Mouse (Mus musculus): Measurements from ENCODE around the gene D430041D05Rik. TPM values are rescaled to one million over a fixed set of nuclear protein-coding genes. Genes with fewer than 3 reads are reported as not detected.

Gene D430041D05Rik
- polyA plus RNA-seq, 1 experiment from 2014 or later = 1.1 TPM

GRCm38 (mm10) chr2:104173431-104173830 is 237.4 kb downstream of the D430041D05Rik start:
- H3K4me3 ChIP-seq (ENCODE audit: low read depth, low read length) = no peak overlapping the region
- H3K36me3 ChIP-seq (replicated peaks; ENCODE audit: control insufficient read depth, insufficient read depth, low read depth, low read length) = no peaks in the 10 kb centered on the region
- ATAC-seq (replicated peaks; ENCODE audit: insufficient number of reproducible peaks, low FRiP score, low TSS enrichment, low read depth) (no peak), DNase-seq (ENCODE audit: low spot score) (no peak)
- no peaks in the 10 kb centered on the region for H3K4me1 ChIP-seq (ENCODE audit: control insufficient read depth, insufficient read depth, low read length)
- no peak overlapping the region for H3K9ac ChIP-seq (replicated peaks; ENCODE audit: low read length)
- 90% methylated on average over 3 of the region's 3 CpGs for WGBS
- no peaks in the 10 kb centered on the region for H3K27me3 ChIP-seq (ENCODE audit: control insufficient read depth, insufficient read depth, low read length)
- H3K9me3 ChIP-seq (replicated peaks; ENCODE audit: control insufficient read depth, low read length) = no peaks in the 10 kb centered on the region
- no peak overlapping the region for H3K4me2 ChIP-seq (ENCODE audit: low read depth, low read length)
- H3K27ac ChIP-seq (replicated peaks; ENCODE audit: low read depth, low read length) = no peak overlapping the region

- no peaks in the 10 kb centered on the region for H3K4me1 ChIP-seq (ENCODE audit: control insufficient read depth, insufficient read depth, low read length)
- H3K4me2 ChIP-seq (ENCODE audit: low read depth, low read length) = no peak overlapping the region
- no peak overlapping the region for H3K4me3 ChIP-seq (ENCODE audit: low read depth, low read length)
- H3K27ac ChIP-seq (replicated peaks; ENCODE audit: low read depth, low read length) = no peak overlapping the region
- H3K27me3 ChIP-seq (ENCODE audit: control insufficient read depth, insufficient read depth, low read length) = no peaks in the 10 kb centered on the region
- no peak overlapping the region for H3K9ac ChIP-seq (replicated peaks; ENCODE audit: low read length)
- ATAC-seq (replicated peaks; ENCODE audit: insufficient number of reproducible peaks, low FRiP score, low TSS enrichment, low read depth) (no peak), DNase-seq (ENCODE audit: low spot score) (no peak)
- no peaks in the 10 kb centered on the region for H3K36me3 ChIP-seq (replicated peaks; ENCODE audit: control insufficient read depth, insufficient read depth, low read depth, low read length)
- WGBS = 56% methylated on average over 11 of the region's 11 CpGs
- no peaks in the 10 kb centered on the region for H3K9me3 ChIP-seq (replicated peaks; ENCODE audit: control insufficient read depth, low read length)
These were observed 238.0 kb downstream of the D430041D05Rik start for GRCm38 (mm10) chr2:104172695-104173348.

- H3K4me3 ChIP-seq (ENCODE audit: low read depth, low read length) = no peak overlapping the region
- no peak overlapping the region for H3K27ac ChIP-seq (replicated peaks; ENCODE audit: low read depth, low read length)
- no peak overlapping the region for H3K9ac ChIP-seq (replicated peaks; ENCODE audit: low read length)
- WGBS = 87% methylated on average over 17 of the region's 17 CpGs
- DNase-seq (ENCODE audit: low spot score) (no peak), ATAC-seq (replicated peaks; ENCODE audit: insufficient number of reproducible peaks, low FRiP score, low TSS enrichment, low read depth) (no peak)
- no peaks in the 10 kb centered on the region for H3K9me3 ChIP-seq (replicated peaks; ENCODE audit: control insufficient read depth, low read length)
- H3K4me2 ChIP-seq (ENCODE audit: low read depth, low read length) = no peak overlapping the region
- no peaks in the 10 kb centered on the region for H3K27me3 ChIP-seq (ENCODE audit: control insufficient read depth, insufficient read depth, low read length)
- H3K36me3 ChIP-seq (replicated peaks; ENCODE audit: control insufficient read depth, insufficient read depth, low read depth, low read length) = no peaks in the 10 kb centered on the region
- no peaks in the 10 kb centered on the region for H3K4me1 ChIP-seq (ENCODE audit: control insufficient read depth, insufficient read depth, low read length)
These were observed 242.5 kb downstream of the D430041D05Rik start for GRCm38 (mm10) chr2:104168186-104168896.

DNA sequence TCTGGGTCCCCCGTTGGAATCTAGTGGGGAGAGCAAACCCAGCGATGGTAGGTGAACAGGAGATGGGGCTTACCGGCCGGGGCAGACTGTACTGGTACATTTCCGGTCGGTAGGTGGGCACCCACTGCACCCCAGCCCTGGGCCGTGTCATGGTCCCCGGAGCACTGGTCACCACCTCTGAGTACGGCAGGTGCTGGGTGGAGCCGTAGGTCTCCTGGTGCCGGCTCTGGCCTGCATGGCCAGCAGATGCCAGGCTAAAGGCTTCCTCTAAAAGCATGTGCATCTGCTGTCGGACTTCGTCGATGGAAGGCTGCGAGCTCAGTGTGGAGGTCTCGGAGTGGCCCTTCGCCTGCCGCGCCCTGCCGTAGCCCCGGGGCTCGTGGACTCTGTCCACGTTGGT is 243.0 kb downstream of the D430041D05Rik start:
- no peaks in the 10 kb centered on the region for H3K4me1 ChIP-seq (ENCODE audit: control insufficient read depth, insufficient read depth, low read length)
- H3K36me3 ChIP-seq (replicated peaks; ENCODE audit: control insufficient read depth, insufficient read depth, low read depth, low read length) = no peaks in the 10 kb centered on the region
- DNase-seq (ENCODE audit: low spot score) (no peak), ATAC-seq (replicated peaks; ENCODE audit: insufficient number of reproducible peaks, low FRiP score, low TSS enrichment, low read depth) (no peak; the same call in 1 of the 2 replicates)
- H3K9me3 ChIP-seq (replicated peaks; ENCODE audit: control insufficient read depth, low read length) = no peaks in the 10 kb centered on the region
- 95% methylated on average over 23 of the region's 23 CpGs for WGBS
- no peaks in the 10 kb centered on the region for H3K27me3 ChIP-seq (ENCODE audit: control insufficient read depth, insufficient read depth, low read length)
- no peak overlapping the region for H3K4me2 ChIP-seq (ENCODE audit: low read depth, low read length)
- H3K4me3 ChIP-seq (ENCODE audit: low read depth, low read length) = no peak overlapping the region
- H3K27ac ChIP-seq (replicated peaks; ENCODE audit: low read depth, low read length) = no peak overlapping the region
- no peak overlapping the region for H3K9ac ChIP-seq (replicated peaks; ENCODE audit: low read length)

GRCm38 (mm10) chr2:104165631-104166030 is 245.2 kb downstream of the D430041D05Rik start:
- H3K4me1 ChIP-seq (ENCODE audit: control insufficient read depth, insufficient read depth, low read length) = no peaks in the 10 kb centered on the region
- 91% methylated on average over 2 of the region's 2 CpGs for WGBS
- ATAC-seq (replicated peaks; ENCODE audit: insufficient number of reproducible peaks, low FRiP score, low TSS enrichment, low read depth) (no peak), DNase-seq (ENCODE audit: low spot score) (no peak)
- no peak overlapping the region for H3K27ac ChIP-seq (replicated peaks; ENCODE audit: low read depth, low read length)
- no peak overlapping the region for H3K9ac ChIP-seq (replicated peaks; ENCODE audit: low read length)
- H3K4me2 ChIP-seq (ENCODE audit: low read depth, low read length) = no peak overlapping the region
- H3K36me3 ChIP-seq (replicated peaks; ENCODE audit: control insufficient read depth, insufficient read depth, low read depth, low read length) = no peaks in the 10 kb centered on the region
- no peaks in the 10 kb centered on the region for H3K9me3 ChIP-seq (replicated peaks; ENCODE audit: control insufficient read depth, low read length)
- no peaks in the 10 kb centered on the region for H3K27me3 ChIP-seq (ENCODE audit: control insufficient read depth, insufficient read depth, low read length)
- H3K4me3 ChIP-seq (ENCODE audit: low read depth, low read length) = no peak overlapping the region

DNA sequence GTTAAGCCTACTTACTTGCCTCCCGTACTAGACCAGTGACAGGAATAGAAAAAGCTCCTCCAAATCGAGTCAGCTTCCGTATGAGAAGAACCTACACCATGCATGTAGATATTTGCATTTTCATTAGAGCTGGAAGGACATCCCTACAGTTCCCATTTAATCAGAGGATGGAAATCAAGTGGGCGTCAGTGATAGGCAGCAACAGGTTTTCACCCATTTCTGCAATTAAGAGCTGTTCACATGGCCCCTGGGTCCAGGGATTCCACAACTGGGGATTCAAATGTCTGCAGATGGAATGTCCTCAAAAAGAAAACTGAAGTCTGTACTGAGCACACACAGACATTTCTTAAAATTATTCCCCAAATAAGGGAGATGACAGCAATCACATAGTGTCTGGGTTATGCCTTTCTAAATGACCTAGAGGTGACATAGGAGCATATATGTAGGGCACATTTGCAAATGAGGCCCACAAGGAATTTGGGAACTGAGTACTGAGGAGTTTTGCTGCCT is 246.8 kb downstream of the D430041D05Rik start:
- ATAC-seq (replicated peaks; ENCODE audit: insufficient number of reproducible peaks, low FRiP score, low TSS enrichment, low read depth) (no peak), DNase-seq (ENCODE audit: low spot score) (no peak)
- H3K27me3 ChIP-seq (ENCODE audit: control insufficient read depth, insufficient read depth, low read length) = no peaks in the 10 kb centered on the region
- 93% methylated on average over 4 of the region's 4 CpGs for WGBS
- no peaks in the 10 kb centered on the region for H3K4me1 ChIP-seq (ENCODE audit: control insufficient read depth, insufficient read depth, low read length)
- no peak overlapping the region for H3K27ac ChIP-seq (replicated peaks; ENCODE audit: low read depth, low read length)
- H3K4me3 ChIP-seq (ENCODE audit: low read depth, low read length) = no peak overlapping the region
- H3K36me3 ChIP-seq (replicated peaks; ENCODE audit: control insufficient read depth, insufficient read depth, low read depth, low read length) = no peaks in the 10 kb centered on the region
- no peak overlapping the region for H3K4me2 ChIP-seq (ENCODE audit: low read depth, low read length)
- no peaks in the 10 kb centered on the region for H3K9me3 ChIP-seq (replicated peaks; ENCODE audit: control insufficient read depth, low read length)
- H3K9ac ChIP-seq (replicated peaks; ENCODE audit: low read length) = no peak overlapping the region

DNA sequence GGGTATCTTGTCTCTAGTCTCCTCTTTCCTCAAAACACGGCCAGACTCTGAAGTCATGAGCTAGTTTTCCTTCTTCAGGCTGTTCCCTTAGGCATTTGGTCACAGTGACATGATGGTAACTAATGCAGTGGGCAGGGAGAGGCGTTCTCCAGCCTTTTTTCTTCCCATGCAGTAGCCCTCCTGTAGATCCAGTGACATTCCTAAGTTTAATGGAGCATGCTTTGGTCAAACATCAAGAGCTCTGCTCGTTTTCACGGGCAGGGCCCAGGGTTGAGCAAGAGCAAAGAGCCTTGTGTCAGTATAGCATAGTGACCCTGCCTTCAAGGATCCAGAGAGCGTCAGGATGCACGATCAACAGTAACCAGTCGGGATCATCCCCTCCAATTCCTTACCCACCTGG is 247.4 kb downstream of the D430041D05Rik start:
- Histone ChIP-seq H3K36me3 (replicated peaks; ENCODE audit: control insufficient read depth, insufficient read depth, low read depth, low read length) (no peaks in the 10 kb centered on the region), H3K9ac (replicated peaks; ENCODE audit: low read length) (no peak overlapping the region), H3K27ac (replicated peaks; ENCODE audit: low read depth, low read length) (no peak overlapping the region), H3K27me3 (ENCODE audit: control insufficient read depth, insufficient read depth, low read length) (no peaks in the 10 kb centered on the region), H3K4me1 (ENCODE audit: control insufficient read depth, insufficient read depth, low read length) (no peaks in the 10 kb centered on the region), H3K9me3 (replicated peaks; ENCODE audit: control insufficient read depth, low read length) (no peaks in the 10 kb centered on the region), H3K4me3 (ENCODE audit: low read depth, low read length) (no peak overlapping the region), H3K4me2 (ENCODE audit: low read depth, low read length) (no peak overlapping the region)
- no peak for DNase-seq (ENCODE audit: low spot score)
- ATAC-seq (replicated peaks; ENCODE audit: insufficient number of reproducible peaks, low FRiP score, low TSS enrichment, low read depth) = no peak
- WGBS = 78% methylated on average over 7 of the region's 7 CpGs

GRCm38 (mm10) chr2:104157831-104158230 is 253.0 kb downstream of the D430041D05Rik start:
- H3K4me3 ChIP-seq (ENCODE audit: low read depth, low read length) = no peak overlapping the region
- no peak overlapping the region for H3K9ac ChIP-seq (replicated peaks; ENCODE audit: low read length)
- no peaks in the 10 kb centered on the region for H3K36me3 ChIP-seq (replicated peaks; ENCODE audit: control insufficient read depth, insufficient read depth, low read depth, low read length)
- no peaks in the 10 kb centered on the region for H3K9me3 ChIP-seq (replicated peaks; ENCODE audit: control insufficient read depth, low read length)
- 82% methylated on average over 4 of the region's 4 CpGs for WGBS
- H3K4me2 ChIP-seq (ENCODE audit: low read depth, low read length) = no peak overlapping the region
- H3K27me3 ChIP-seq (ENCODE audit: control insufficient read depth, insufficient read depth, low read length) = no peaks in the 10 kb centered on the region
- no peak overlapping the region for H3K27ac ChIP-seq (replicated peaks; ENCODE audit: low read depth, low read length)
- ATAC-seq (replicated peaks; ENCODE audit: insufficient number of reproducible peaks, low FRiP score, low TSS enrichment, low read depth) = no peak
- H3K4me1 ChIP-seq (ENCODE audit: control insufficient read depth, insufficient read depth, low read length) = no peaks in the 10 kb centered on the region
- no peak for DNase-seq (ENCODE audit: low spot score)
